In the genomic region with DNA sequence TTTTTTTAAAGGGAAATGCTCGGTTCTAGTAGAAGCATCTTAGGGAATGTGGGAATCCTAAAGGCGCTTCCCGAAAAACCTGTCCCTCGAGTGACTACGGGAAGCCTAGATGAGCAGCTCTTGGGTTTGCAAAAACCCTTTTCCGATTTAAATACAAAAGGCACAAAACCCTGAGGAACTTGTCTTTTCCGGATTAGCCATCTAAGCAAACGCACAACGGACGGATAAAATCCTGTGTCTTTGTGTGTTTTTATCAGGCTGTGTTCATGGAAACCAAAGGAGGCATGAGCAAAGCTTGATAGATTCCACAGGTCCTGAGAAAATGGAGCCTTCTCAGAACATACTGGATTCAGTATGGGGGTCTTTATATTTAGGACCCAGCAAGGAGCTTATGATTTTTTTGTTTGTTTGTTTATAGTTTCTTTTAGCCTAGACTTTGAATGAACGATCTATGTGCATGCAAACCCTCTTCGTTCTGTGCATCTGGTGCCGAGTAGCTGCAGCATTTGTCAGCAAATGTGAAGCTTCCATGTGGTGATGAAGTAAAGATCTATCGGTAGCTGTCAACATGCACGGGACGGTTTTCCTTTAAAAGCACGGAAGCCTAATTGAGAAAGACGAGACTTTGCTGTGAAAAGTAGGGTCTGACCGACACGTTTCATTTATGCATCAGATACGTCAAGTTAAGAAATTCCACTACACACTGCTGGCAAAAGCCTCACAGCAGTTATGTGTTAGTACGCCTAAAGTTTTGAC, we compare ENCODE assay signal across 8 mouse cellular contexts. TPM values are rescaled to one million over a fixed set of nuclear protein-coding genes. Genes with fewer than 3 reads are reported as not detected.
DNase-seq lines count a peak whose midpoint lies in the region; ATAC-seq lines count a peak whose summit lies in the region.

No protein-coding gene starts in this region.

- H3K4me3 ChIP-seq in heart, embryonic 14.5 days (ENCODE audit: control insufficient read depth in 1 of 2, insufficient read depth in 1 of 2, low read depth in 1 of 2, low read length in 2 of 2) = peak overlapping the region; percentile 46 to 51
- H3K4me3 ChIP-seq in forebrain, embryonic 13.5 days = peak overlapping the region; percentile 56
- peak overlapping the region; percentile 38 for H3K4me3 ChIP-seq in liver, embryonic 13.5 days (replicated peaks)

- H3K27ac ChIP-seq in heart, embryonic 14.5 days (replicated peaks in 1 of 2; ENCODE audit: control insufficient read depth in 1 of 2, insufficient read depth in 1 of 2, low read depth in 2 of 2, low read length in 2 of 2) = no peak overlapping the region
- H3K27ac ChIP-seq in forebrain, embryonic 13.5 days = peak overlapping the region; percentile 82
- H3K27ac ChIP-seq in liver, embryonic 13.5 days = no peak overlapping the region

- H3K4me2 ChIP-seq in heart, embryonic 14.5 days (ENCODE audit: low read length) = peak overlapping the region; percentile 88
- peak overlapping the region; percentile 68 for H3K4me2 ChIP-seq in forebrain, embryonic 13.5 days
- H3K4me2 ChIP-seq in liver, embryonic 13.5 days = peak overlapping the region; percentile 56

- no peak for DNase-seq in heart, adult 9 months (ENCODE audit: low spot score in 2 of 2)
- peak; percentile 36 for DNase-seq in Muller cell, postnatal 12 days (ENCODE audit: inconsistent ontology term)
- no peak for DNase-seq in liver, embryonic 13.5 days
- DNase-seq in yolk sac, embryonic 10.5 days (ENCODE audit: low spot score) = peak; percentile 11
- DNase-seq in layer of hippocampus, postnatal 36 days = no peak
- DNase-seq in ovary, postnatal 36 days (ENCODE audit: low spot score) = no peak

- H3K9ac ChIP-seq in heart, embryonic 14.5 days (ENCODE audit: low read length) = peak overlapping the region; percentile 54
- H3K9ac ChIP-seq in forebrain, embryonic 13.5 days = peak overlapping the region; percentile 75
- H3K9ac ChIP-seq in liver, embryonic 13.5 days = no peak overlapping the region

- H3K36me3 ChIP-seq in heart, embryonic 14.5 days (ENCODE audit: control insufficient read depth, insufficient read depth, low read length) = no peaks in the 10 kb centered on the region
- H3K36me3 ChIP-seq in forebrain, embryonic 13.5 days (ENCODE audit: poor library complexity, severe bottlenecking) = no peaks in the 10 kb centered on the region; the same call in 1 of the 2 replicates
- H3K36me3 ChIP-seq in liver, embryonic 13.5 days = no peaks in the 10 kb centered on the region

- WGBS in heart, embryonic 14.5 days = 3% methylated on average over 22 of the region's 22 CpGs
- 1% methylated on average over 22 of the region's 22 CpGs for WGBS in forebrain, embryonic 13.5 days
- 4% methylated on average over 22 of the region's 22 CpGs for WGBS in liver, embryonic 13.5 days (ENCODE audit: insufficient replicate concordance)

- no peaks in the 10 kb centered on the region for H3K9me3 ChIP-seq in heart, embryonic 14.5 days (ENCODE audit: control insufficient read depth, low read length)
- no peaks in the 10 kb centered on the region for H3K9me3 ChIP-seq in forebrain, embryonic 13.5 days (replicated peaks)
- no peaks in the 10 kb centered on the region for H3K9me3 ChIP-seq in liver, embryonic 13.5 days (replicated peaks)

- H3K27me3 ChIP-seq in heart, embryonic 14.5 days (ENCODE audit: control insufficient read depth, insufficient read depth, low read length) = no peaks in the 10 kb centered on the region
- H3K27me3 ChIP-seq in forebrain, embryonic 13.5 days = no peaks in the 10 kb centered on the region
- H3K27me3 ChIP-seq in liver, embryonic 13.5 days = peaks cover 44% of the 10 kb centered on the region

- H3K4me1 ChIP-seq in heart, embryonic 14.5 days (ENCODE audit: control insufficient read depth in 2 of 2, insufficient read depth in 2 of 2, low read length in 2 of 2) = no peaks in the 10 kb centered on the region
- peaks cover 12% of the 10 kb centered on the region for H3K4me1 ChIP-seq in forebrain, embryonic 13.5 days
- H3K4me1 ChIP-seq in liver, embryonic 13.5 days (replicated peaks) = peaks cover 15% of the 10 kb centered on the region

- ATAC-seq in heart, embryonic 14.5 days (ENCODE audit: insufficient number of reproducible peaks, insufficient read depth, low FRiP score, low read depth) = no peak
- ATAC-seq in forebrain, embryonic 13.5 days = 0 out of 2 replicates have a peak, but pooled peaks have one; percentile 13
- ATAC-seq in liver, embryonic 13.5 days (ENCODE audit: low read depth) = no peak

RNA-seq across cellular contexts. Expression of a gene that starts 0.6 kb away (rescaled TPM):
- polyA plus RNA-seq in heart, embryonic 14.5 days (2014; fragmentation: Nextera tagmentation; extraction: Ambion mirVana) = 0.67 and 1.5 TPM in 2 replicates
- 43.3 and 43.7 TPM in 2 replicates for polyA plus RNA-seq in forebrain, embryonic 13.5 days (2015; fragmentation: Nextera tagmentation; extraction: Ambion mirVana)
- 0.21 and 0.36 TPM in 2 replicates for polyA plus RNA-seq in liver, embryonic 13.5 days (2015; fragmentation: Nextera tagmentation; extraction: Ambion mirVana)
- total RNA-seq in layer of hippocampus, postnatal 36 days (2021) = 10 to 100 TPM; 77.5 to 78.9 TPM

Comparison
In these comparisons a context has a peak if more than half of its experiments do, and no peak if none do; other contexts are left out.
1. DNase-seq: peak in Muller cell, postnatal 12 days (single experiment) and yolk sac, embryonic 10.5 days (single experiment); none in heart, adult 9 months (0 of 2), liver, embryonic 13.5 days (single experiment), layer of hippocampus, postnatal 36 days (0 of 2) and ovary, postnatal 36 days (single experiment).
2. RNA of a gene that starts 0.6 kb away (polyA plus RNA-seq): 43.3 to 43.7 TPM in forebrain, embryonic 13.5 days; 0.67 to 1.5 TPM in heart, embryonic 14.5 days and 0.21 to 0.36 TPM in liver, embryonic 13.5 days; every median in the first group is over 10 times any median in the second.
3. Peak in every context shown above with its lines, with median percentiles within 50 percentile points of each other: H3K4me2 ChIP-seq and H3K4me3 ChIP-seq.